Mouse (Mus musculus): ENCODE data around the gene Mapkapk3.

DNA sequence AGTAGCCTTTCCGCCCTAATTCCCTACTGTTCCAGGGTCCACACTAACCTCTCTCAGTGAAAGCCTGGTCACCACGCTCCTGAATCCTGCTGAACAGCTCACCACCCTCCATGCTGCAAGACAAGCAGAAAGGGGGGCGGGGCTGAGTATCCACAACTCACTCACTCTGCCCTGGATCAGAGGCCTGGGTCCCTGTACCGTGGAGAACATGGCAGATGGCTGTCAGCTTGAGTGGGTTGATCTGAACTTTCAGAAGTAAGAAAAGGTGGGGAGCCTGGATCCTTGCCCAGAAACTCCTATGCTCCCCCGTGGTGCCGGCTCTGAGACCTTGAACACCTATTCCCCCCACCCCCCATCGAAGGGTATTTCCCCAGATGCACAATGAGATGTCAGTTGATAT lies 27.3 kb downstream of the Mapkapk3 start:
- TF ChIP-seq POLR2A (IDR thresholded peaks at IDR 0.05; ENCODE audit: low read depth, low read length) (no peak), CTCF (IDR thresholded peaks at IDR 0.05; ENCODE audit: borderline replicate concordance, insufficient read depth, low read length) (no peak)
